Mouse (Mus musculus) ovary, postnatal 14 days (tissue): ENCODE results near the gene Ramp2.
A peak's percentile ranks its signal among the peaks of the same experiment; 100 is the strongest.

Experiments
- DNase-seq: peaks from one replicate; pipeline ENCODE4 v3.0.0; 2022; ENCODE audit warnings: low spot score

Gene Ramp2

DNA sequence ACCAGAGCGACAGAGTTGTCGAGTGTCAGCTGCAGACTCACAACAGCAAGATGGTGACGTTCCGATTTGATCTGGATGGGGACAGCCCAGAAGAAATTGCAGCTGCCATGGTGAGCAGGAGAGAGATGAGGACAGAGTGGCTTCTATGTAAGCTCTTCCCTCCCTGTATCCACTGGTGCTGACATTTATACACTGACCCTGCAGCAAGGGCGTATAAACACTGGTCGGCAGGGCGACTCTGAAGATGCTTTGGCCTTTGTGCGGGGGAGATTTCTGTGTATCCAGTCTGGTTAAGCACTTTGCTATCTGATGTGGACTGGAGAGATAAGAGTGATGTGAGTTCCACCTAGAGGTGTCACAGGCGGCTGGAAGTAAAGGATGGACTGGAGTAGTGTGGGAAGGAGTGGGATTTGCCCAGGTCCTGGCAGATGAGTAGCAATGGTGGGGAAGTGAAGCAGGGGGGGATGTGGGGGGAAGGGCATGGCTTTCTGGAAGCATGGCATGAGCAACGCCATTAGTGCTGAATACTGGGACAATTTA is 23.8 kb downstream of the Ramp2 start:
- no peak for DNase-seq

DNA sequence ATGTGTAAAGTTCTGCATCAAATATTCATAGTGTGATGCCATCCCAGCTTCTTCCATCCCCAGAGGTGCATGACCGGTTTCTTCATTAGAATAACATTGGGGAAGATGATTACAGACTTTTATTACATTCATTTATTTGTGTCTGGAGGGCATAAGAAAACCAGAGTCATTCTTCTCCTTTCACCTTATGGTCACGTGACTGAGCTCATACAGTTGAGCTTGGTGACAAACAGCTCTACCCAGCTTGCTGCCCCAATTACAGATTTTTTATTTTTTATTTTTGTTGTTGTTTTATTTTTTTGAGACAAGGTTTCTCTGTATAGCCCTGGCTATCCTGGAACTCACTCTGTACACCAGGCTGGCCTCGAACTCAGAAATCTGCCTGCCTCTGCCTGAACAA is 26.6 kb downstream of the Ramp2 start:
- no peak for DNase-seq

DNA sequence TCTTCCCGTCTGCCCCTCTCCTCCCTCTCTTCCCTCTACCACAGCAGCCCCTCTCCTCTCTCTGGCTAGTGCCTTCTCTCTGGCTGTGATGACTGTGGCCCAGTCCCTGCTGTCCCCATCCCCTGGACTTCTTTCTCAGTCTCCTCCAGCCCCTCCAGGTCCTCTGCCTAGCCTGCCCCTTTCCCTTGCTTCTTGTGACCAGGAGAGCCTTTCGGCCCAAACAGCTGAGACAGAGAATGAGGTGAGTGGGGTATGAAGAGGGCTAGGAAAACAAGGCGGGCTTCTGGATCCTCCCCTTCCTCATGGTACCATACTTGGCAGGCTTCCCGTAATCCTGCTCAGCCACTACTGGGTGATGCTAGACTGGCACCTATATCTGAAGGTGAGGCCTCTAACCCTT is 29.5 kb downstream of the Ramp2 start:
- DNase-seq, result no peak

DNA sequence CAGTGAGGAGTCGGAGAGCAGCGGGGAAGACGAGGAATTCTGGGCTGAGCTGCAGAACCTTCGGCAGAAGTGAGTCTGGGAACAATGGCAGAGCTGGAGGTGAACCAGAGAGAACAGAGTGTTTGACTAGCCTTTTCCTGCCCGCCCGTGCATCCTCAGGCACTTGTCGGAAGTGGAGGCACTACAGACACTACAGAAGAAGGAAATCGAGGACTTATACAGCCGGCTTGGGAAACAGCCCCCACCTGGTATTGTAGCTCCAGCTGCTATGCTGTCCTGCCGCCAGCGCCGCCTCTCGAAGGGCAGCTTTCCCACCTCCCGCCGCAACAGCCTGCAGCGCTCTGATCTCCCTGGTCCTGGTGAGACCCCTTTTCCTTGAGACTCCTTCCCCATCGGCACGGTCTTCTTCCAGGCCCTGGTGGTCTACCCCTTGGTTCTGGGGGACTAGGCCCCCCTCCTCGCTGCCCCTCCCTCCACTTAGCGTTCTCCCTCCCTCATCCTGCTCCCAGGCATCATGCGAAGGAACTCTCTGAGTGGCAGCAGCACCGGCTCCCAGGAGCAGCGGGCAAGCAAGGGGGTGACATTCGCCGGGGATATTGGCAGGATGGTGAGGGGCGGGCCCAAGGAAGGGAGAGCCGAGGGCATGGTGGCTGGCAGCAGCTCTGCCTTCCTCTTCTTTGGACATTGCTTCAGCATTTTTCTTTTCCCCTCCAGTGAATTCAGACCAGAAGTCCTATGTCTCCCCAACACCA is 30.7 kb downstream of the Ramp2 start:
- DNase-seq, result no peak

DNA sequence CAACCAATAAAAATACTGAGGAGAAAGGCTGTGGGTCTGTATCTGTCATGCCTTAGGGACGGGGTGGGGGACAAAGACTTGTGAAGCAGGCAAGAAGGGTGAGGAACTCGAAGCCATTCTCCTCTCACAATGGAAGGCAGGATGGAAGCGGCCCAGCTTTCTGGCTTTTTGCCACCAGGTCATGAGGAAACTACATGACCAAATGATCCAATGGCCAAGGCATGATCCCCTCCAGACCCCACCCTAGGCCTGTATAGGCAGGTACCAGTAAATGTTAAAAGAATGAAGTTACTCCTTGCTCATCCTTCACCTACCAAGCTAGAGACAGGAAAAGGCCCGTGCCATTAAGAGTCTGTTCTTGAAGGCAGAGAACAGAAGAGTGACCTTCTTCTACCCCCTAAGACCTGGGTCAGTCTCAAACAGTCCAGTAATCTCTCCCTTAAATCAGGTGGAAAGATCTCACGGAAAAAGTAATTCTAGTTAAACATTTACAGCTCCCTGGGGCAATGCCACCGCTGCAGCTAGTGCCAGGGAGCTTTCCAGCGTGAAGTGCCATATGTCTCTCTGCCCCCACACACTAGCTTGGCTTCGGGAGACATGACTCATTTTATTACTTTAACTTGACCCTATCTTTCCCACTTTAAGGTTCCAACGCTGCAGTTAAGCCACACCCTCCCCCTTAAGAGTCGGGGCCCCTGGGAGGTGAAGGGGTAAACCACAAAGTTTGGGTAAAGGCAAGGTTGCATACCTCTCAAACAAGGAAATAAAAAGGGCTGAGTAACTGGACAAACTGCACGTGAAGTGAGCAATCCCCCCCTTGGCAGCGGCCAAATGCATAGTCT is 31.8 kb downstream of the Ramp2 start:
- no peak for DNase-seq

DNA sequence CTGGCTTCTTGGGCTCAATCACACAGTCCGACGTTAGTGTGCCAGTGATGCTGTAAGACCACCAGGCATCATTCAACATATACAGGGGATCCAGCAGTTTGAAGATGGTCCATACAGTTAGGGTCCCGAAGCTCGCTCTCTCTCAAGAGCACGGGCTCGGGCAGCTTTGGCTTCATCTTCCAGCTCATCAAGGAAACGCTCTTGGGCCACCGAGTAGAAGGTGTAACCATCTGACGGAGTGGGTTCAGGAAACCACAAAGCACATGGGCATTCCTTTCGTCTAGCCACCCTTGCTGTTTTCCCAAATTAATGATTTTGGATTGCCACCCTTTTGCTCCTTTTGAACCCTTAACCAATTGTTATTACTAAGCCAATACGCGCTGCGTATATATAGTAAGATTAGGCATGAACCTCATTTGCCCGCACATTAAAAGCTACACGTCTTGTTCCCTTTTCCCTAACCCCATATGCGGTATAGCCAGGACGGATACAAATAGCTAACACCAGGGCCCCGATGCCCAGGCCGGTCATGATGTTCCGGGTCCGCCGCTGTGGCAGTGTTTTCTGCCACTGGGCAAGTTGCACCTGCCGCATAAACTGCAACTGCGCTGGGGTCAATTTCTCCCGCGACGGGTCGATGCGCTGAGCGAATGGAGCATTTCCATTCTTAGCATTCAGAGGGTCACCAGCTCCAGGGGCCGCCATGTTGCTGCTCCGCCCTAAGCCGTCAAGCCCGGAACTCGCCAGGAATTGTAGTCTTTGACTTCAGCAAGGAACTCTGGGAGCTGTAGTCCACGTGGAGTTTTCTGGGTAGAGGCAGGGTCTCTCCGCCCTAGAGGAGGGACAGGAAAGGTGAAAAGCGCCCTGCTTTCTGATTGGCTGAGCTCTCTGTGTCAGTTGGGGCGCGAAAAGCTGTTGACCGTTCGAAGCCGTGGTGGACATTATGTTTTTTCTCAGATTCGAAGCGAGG is 32.7 kb downstream of the Ramp2 start, which contains the start of the genes Cntd1 and Coa3:
TSS of gene Cntd1 (plus strand) at position 790 of the 970 bp plus-strand sequence.
TSS of gene Coa3 (minus strand) at position 892 of the 970 bp plus-strand sequence.
- DNase-seq, result peak; percentile 63

DNA sequence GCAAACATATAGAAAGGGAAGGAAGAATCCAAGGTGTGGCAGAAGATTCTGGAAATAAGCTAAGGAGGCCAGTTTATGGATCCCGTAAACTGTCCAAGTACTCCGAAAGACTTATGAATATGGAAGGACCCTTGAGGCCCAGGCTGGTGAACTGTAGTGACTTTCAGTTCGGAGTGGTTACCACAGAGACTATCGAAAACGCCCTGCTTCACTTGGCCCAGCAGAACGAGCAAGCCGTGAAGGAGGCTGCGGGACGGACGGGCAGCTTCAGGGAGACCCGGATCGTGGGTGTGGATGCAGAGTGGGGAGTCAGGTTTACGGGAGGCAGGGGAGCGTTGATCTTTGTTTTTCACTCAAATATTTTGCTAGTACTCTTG is 33.4 kb downstream of the Ramp2 start:
- DNase-seq, result no peak

DNA sequence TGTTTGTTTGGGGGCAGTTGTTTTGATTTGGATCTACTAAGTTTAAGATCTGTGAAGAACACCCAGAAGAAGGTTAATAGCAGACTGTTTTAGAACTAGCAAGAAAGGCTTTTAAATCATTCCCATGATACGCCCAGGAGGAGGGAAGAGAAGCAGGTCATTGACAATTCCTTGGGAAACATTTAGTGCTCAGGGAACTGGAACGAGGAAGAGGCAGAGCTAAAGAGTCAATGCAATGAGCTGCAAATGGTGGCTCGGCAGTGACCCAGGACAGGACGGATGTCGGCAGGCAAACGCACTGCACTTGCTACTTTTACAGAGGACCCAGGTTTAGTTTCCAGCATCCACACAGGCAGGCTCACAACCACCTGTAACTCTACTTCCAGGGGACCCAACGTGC is 35.0 kb downstream of the Ramp2 start:
- DNase-seq, result no peak

DNA sequence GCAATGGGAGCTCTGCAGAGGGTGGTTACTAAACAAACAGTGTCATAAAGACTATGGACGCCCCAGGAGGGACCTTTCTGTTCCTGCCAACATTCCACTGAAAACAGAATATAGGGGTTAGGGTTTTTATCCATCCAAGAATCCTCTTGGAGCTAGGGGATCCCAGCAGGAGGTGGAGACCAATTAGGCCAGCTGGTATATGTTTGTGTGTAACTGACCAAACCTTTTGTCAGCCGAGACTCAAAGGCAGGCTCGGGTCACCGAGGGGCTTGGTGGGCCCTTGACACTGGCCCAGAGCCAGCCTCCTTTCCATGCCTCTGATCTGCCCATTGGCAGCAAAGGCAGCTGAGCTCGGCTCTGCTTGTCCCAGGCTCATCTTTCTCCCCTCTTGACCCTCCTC is 37.1 kb downstream of the Ramp2 start:
- no peak for DNase-seq

DNA sequence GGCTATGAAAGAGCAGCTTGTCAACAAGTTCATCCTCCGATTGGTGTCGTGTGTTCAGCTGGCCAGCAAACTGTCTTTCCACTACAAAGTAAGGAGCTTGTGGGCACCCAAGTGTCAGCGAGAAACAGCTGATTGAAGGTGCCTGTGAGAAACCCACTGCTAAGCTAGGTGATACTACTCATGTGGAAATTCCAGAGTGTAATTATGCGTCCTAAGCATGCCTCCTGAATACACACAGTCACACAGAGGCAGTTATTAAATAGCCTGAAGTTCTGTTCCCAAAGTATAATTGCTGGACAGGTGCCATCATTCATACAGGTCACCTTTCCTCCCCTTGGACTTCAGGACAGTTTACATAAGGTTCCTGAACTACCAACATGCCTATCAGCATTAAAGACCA is 38.0 kb downstream of the Ramp2 start:
- no peak for DNase-seq

DNA sequence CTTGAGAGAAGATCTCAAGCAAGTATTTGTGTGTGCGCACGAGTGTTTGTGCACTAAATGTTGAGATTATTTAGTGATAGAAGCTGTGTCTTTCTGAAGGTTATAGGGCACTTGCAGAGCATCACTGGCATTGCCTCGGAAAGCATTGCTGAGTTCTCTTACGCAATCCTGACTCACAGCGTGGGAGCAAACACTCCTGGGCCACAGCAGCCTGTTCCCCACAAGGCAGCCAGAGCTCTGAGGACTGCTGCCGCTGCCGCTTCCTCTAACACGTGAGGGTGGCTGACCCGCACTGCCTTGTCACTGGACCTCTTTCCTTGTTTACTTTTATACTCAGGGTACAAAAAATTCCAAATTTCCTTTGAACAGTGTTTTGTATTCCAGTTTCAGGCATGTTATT is 41.5 kb downstream of the Ramp2 start:
- DNase-seq, result no peak

DNA sequence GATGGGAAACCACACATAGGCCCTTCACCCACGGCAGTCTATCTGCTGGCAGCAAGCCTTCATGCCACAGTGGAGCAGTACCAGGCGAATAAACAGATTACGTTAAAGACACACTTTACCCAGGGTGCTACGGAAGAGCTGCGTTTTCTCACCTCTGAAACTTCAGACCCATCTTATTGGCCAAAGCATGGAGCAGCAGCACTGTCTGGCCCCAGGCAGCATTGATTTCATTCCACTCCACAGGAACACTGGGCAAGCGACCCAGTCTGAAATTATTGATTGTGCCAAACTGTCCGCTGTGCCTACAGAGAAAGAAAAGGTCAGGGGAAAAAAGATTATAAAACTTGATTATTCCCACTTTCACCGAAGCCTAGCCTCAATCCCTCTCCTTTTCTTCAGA is 45.4 kb downstream of the Ramp2 start:
- no peak for DNase-seq

DNA sequence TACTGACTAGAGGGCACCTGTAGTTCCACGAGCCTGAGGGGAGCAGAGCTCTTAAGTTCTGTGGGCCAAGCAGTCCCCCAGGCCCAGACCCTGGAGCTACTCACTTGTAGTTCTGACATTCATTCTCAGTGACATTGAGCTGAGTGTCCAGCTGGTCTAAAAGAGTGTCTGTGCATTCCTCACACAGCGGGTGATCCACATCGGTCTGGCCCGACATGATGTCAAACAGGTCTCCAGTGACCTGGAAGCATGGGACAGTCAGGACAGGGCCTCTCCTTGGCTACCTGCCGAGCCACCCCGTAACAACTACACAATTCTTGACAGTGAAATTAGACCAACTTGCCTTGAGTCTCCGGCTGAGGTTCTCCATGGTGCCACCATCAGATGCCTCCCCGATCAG is 49.4 kb downstream of the Ramp2 start:
- DNase-seq, result no peak

DNA sequence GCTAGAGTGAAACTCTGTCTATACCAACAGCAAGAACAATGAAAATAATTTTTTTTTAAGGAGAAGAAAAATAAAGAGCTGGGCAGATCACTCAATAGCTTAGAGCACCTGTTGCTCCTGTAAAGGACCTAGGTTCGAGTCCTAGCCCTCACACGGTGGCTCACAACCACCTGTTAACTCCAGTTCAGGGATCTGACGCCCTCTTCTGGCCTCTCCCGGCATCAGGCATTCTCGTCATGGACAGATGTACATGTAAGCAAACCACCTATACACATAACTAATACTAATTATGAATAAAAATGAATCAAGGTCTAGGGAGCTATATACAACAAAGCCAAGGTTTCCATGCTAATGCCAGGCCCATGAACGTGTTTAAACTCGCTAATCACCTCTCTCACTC is 55.1 kb downstream of the Ramp2 start:
- DNase-seq, result no peak

DNA sequence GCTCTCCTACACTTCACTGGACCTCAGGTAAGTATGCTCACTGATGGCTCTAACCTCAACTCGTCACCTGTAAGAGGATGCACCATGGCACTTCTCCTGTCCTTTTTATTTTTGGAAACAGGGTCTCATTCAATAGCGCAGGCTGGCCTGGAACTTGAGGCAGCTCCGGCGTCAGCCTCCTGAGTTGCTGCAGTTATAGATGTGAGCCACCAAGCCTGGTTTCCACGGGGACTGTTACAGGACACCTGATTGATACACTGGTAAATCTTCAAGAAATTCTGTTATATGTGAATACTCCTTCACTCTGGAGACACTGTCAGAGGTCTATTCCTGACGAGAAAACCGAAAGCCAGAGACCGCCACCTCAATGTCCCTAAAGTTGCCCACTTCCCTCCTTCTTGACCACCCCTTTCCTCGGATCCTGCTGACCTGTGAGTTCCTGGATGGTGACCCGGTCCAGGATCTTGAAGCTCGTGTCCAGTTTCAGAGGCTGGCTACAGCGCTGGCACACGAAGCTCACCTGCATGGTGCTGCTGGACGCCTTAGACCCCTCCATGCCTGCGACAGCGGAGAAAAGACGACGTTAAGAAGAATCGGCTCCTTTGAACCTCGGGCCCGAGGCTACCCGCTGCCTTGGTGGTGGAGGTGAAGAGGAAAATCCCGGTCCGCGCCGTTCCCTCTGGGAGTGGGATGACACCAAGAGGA is 55.6 kb downstream of the Ramp2 start:
- DNase-seq, result no peak

DNA sequence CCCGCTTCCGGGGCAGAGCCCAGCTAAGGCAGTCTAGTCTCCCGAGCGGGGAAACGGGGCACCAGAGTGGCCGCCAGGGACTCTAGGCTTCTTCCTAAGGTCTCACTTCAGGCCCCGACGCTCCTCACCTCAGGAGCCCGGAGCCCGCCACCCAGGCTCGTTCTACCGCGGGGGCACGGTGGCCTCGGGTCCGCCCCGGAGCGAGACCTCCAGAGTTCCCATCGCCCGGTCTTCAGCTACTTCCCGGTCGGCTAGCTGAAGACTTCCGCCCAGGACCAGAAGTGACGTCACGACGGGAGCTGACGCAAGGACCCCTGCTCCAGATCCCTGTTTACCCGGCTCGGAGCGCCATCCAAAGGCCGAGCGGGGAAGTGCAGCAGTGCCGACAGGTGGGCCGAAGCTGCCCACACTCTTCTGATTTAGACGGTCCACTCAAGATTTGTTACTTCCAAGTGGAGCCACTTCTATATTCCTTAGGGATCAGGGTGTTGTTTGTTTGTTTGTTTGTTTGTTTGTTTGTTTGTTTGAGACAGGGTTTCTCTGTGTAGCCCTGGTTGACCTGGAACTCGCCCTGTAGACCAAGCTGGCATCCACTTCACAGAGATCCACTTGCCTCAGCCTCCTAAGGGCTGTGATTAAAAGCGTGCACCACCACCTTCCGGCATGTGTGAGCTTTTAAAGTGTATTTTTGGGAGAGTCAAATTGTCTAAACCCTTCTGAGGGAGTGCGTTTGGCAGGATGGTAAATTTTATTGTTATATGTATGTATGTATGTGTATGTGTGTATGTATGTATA is 56.4 kb downstream of the Ramp2 start, which contains the start of gene Becn1:
TSS of gene Becn1 (minus strand) at position 283 of the 795 bp plus-strand sequence.
- DNase-seq, result peak; percentile 99

DNA sequence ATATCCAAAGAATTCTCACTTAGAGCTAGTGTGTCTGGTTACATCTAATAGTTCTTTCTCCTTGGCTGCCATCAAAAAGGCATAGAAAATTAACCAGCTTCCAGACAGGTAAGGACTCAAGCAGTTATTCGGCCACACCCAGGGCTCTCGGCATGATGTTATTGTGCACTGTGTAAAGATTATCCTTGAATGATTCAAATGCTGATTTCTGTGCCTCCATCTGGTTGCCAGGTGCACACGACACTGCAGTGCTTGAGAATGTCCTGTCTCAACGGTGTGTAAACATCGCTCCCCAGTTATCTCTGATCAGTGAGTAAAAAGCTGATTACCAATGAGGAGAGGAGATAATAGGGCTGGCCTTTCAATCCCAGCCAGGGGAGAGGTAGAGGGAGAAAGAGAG is 61.9 kb downstream of the Ramp2 start:
- DNase-seq, result no peak
